Mouse (Mus musculus): ENCODE measurements around the gene Bsnd. TPM values are rescaled to one million over a fixed set of nuclear protein-coding genes. Genes with fewer than 3 reads are reported as not detected.

Gene Bsnd
- polyA plus RNA-seq, 1 experiment from 2014 or later = not detected

- no peak overlapping the region for H3K4me2 ChIP-seq
- 81% methylated on average over 6 of the region's 6 CpGs for WGBS
- ATAC-seq (ENCODE audit: insufficient read depth) (no peak), DNase-seq (no peak)
- H3K9me3 ChIP-seq (ENCODE audit: low read depth, low read length) = no peaks in the 10 kb centered on the region
- H3K27me3 ChIP-seq (ENCODE audit: insufficient read depth, low read length) = no peaks in the 10 kb centered on the region
- no peaks in the 10 kb centered on the region for H3K4me1 ChIP-seq (ENCODE audit: insufficient read depth)
- no peak for TF ChIP-seq CTCF (IDR thresholded peaks at IDR 0.05; ENCODE audit: low read depth)
- H3K4me3 ChIP-seq (ENCODE audit: low read depth, low read length) = no peak overlapping the region
- no peak overlapping the region for H3K27ac ChIP-seq (ENCODE audit: low read depth)
- H3K36me3 ChIP-seq (ENCODE audit: insufficient read depth) = peaks cover 40% of the 10 kb centered on the region
- H3K9ac ChIP-seq = no peak overlapping the region
Observed at GRCm38 (mm10) chr4:106443182-106443581, 48.9 kb downstream of the Bsnd start.

GRCm38 (mm10) chr4:106438763-106439162 lies 53.3 kb downstream of the Bsnd start:
- Histone ChIP-seq H3K4me3 (ENCODE audit: low read depth, low read length) (no peak overlapping the region), H3K4me2 (no peak overlapping the region), H3K27me3 (ENCODE audit: insufficient read depth, low read length) (no peaks in the 10 kb centered on the region), H3K9me3 (ENCODE audit: low read depth, low read length) (no peaks in the 10 kb centered on the region), H3K27ac (ENCODE audit: low read depth) (no peak overlapping the region), H3K9ac (no peak overlapping the region), H3K36me3 (ENCODE audit: insufficient read depth) (peaks cover 82% of the 10 kb centered on the region), H3K4me1 (ENCODE audit: insufficient read depth) (no peaks in the 10 kb centered on the region)
- DNase-seq = no peak
- 90% methylated on average over 5 of the region's 5 CpGs for WGBS
- TF ChIP-seq CTCF (IDR thresholded peaks at IDR 0.05; ENCODE audit: low read depth) = no peak
- no peak for ATAC-seq (ENCODE audit: insufficient read depth)

- WGBS = 94% methylated on average over 5 of the region's 5 CpGs
- H3K4me1 ChIP-seq (ENCODE audit: insufficient read depth) = no peaks in the 10 kb centered on the region
- H3K4me2 ChIP-seq = no peak overlapping the region
- H3K9me3 ChIP-seq (ENCODE audit: low read depth, low read length) = no peaks in the 10 kb centered on the region
- ATAC-seq (ENCODE audit: insufficient read depth) (no peak), DNase-seq (no peak)
- H3K4me3 ChIP-seq (ENCODE audit: low read depth, low read length) = no peak overlapping the region
- H3K27ac ChIP-seq (ENCODE audit: low read depth) = no peak overlapping the region
- no peak overlapping the region for H3K9ac ChIP-seq
- no peak for TF ChIP-seq CTCF (IDR thresholded peaks at IDR 0.05; ENCODE audit: low read depth)
- no peaks in the 10 kb centered on the region for H3K27me3 ChIP-seq (ENCODE audit: insufficient read depth, low read length)
- H3K36me3 ChIP-seq (ENCODE audit: insufficient read depth) = peaks cover 79% of the 10 kb centered on the region
Observed at GRCm38 (mm10) chr4:106437207-106437606, 54.9 kb downstream of the Bsnd start.

GRCm38 (mm10) chr4:106436475-106436874 lies 55.6 kb downstream of the Bsnd start:
- 69% methylated on average over 4 of the region's 4 CpGs for WGBS
- Histone ChIP-seq H3K4me3 (ENCODE audit: low read depth, low read length) (no peak overlapping the region), H3K27ac (ENCODE audit: low read depth) (no peak overlapping the region), H3K9ac (no peak overlapping the region), H3K4me1 (ENCODE audit: insufficient read depth) (no peaks in the 10 kb centered on the region), H3K9me3 (ENCODE audit: low read depth, low read length) (no peaks in the 10 kb centered on the region), H3K27me3 (ENCODE audit: insufficient read depth, low read length) (no peaks in the 10 kb centered on the region), H3K4me2 (no peak overlapping the region), H3K36me3 (ENCODE audit: insufficient read depth) (peaks cover 79% of the 10 kb centered on the region)
- peak; percentile 75 for TF ChIP-seq CTCF (IDR thresholded peaks at IDR 0.05; ENCODE audit: low read depth)
- DNase-seq = peak; percentile 71
- no peak for ATAC-seq (ENCODE audit: insufficient read depth)

- no peaks in the 10 kb centered on the region for H3K27me3 ChIP-seq (ENCODE audit: insufficient read depth, low read length)
- H3K36me3 ChIP-seq (ENCODE audit: insufficient read depth) = peaks cover 80% of the 10 kb centered on the region
- H3K9me3 ChIP-seq (ENCODE audit: low read depth, low read length) = no peaks in the 10 kb centered on the region
- no peak overlapping the region for H3K4me3 ChIP-seq (ENCODE audit: low read depth, low read length)
- WGBS = 78% methylated on average over 2 of the region's 2 CpGs
- no peak overlapping the region for H3K4me2 ChIP-seq
- H3K4me1 ChIP-seq (ENCODE audit: insufficient read depth) = no peaks in the 10 kb centered on the region
- no peak for DNase-seq
- no peak overlapping the region for H3K27ac ChIP-seq (ENCODE audit: low read depth)
- ATAC-seq (ENCODE audit: insufficient read depth) = no peak
- H3K9ac ChIP-seq = no peak overlapping the region
- no peak for TF ChIP-seq CTCF (IDR thresholded peaks at IDR 0.05; ENCODE audit: low read depth)
Observed at GRCm38 (mm10) chr4:106435426-106435825, 56.7 kb downstream of the Bsnd start.

Other genes with a start within 250 kb of the Bsnd start
- 12.2 and 12.6 TPM in 2 replicates for gene Usp24, start 176.1 kb downstream of the Bsnd start, polyA plus RNA-seq (2014; fragmentation: Nextera tagmentation; extraction: Ambion mirVana)
- 1.9 and 2.3 TPM in 2 replicates for gene Pcsk9, start 28.0 kb downstream of the Bsnd start, polyA plus RNA-seq (2014; fragmentation: Nextera tagmentation; extraction: Ambion mirVana)
- gene Dhcr24, start 68.8 kb upstream of the Bsnd start, polyA plus RNA-seq (2014; fragmentation: Nextera tagmentation; extraction: Ambion mirVana) = 22.5 and 25.0 TPM in 2 replicates
- not detected in 2 replicates for gene Lexm, start 125.0 kb upstream of the Bsnd start, polyA plus RNA-seq (2014; fragmentation: Nextera tagmentation; extraction: Ambion mirVana)
- 0.92 and 1.1 TPM in 2 replicates for gene Ttc22, start 130.1 kb upstream of the Bsnd start, polyA plus RNA-seq (2014; fragmentation: Nextera tagmentation; extraction: Ambion mirVana)
- gene Pars2, start 158.8 kb upstream of the Bsnd start, polyA plus RNA-seq (2014; fragmentation: Nextera tagmentation; extraction: Ambion mirVana) = 14.3 and 14.5 TPM in 2 replicates
- gene Ttc4, start 186.7 kb upstream of the Bsnd start, polyA plus RNA-seq (2014; fragmentation: Nextera tagmentation; extraction: Ambion mirVana) = 79.1 and 80.4 TPM in 2 replicates
- gene Mroh7, start 238.6 kb upstream of the Bsnd start, polyA plus RNA-seq (2014; fragmentation: Nextera tagmentation; extraction: Ambion mirVana) = 0.08 and 0.22 TPM in 2 replicates
- 0.27 and 0.30 TPM in 2 replicates for gene Fam151a, start 241.6 kb upstream of the Bsnd start, polyA plus RNA-seq (2014; fragmentation: Nextera tagmentation; extraction: Ambion mirVana)

All from lung, embryonic 14.5 days (tissue).